Mouse (Mus musculus) liver, adult 2 months (tissue): ENCODE measurements at regions not wholly inside any gene's neighbourhood (a gene's known extent, or its start where the extent isn't known, plus 50 kb on each side); places are given as distances from the start of the nearest gene placed in this dataset.

ENCODE experiments used
- CTCF ChIP-seq: fragments of 200-500 bp; IDR thresholded peaks from 2 replicates; pipeline ENCODE4 v1.5.1; 2011; ENCODE audit warnings: low read depth, low read length, control low read depth
- POLR2A ChIP-seq: fragments of 200-500 bp; IDR thresholded peaks from 2 replicates; pipeline ENCODE4 v1.6.1; 2011; ENCODE audit warnings: low read length, control low read depth; ENCODE audit not compliant: insufficient read depth; ENCODE audit errors: extremely low read depth

GRCm38 (mm10) chr2:79552481-79552880, 82.7 kb upstream of the Itprid2 start:
- no peak for TF ChIP-seq POLR2A
- TF ChIP-seq CTCF: no peak
